In genomic region chr4:6512749-6513364, GRCm38 (mm10) we compare ENCODE assay signal across 8 mouse cellular contexts.
DNase-seq lines count a peak whose midpoint lies in the region; ATAC-seq and TF ChIP-seq lines count a peak whose summit lies in the region.

No protein-coding gene starts in this region.

- no peak overlapping the region for H3K27ac ChIP-seq in MEL (ENCODE audit: control insufficient read depth, low read depth, low read length)
- no peak overlapping the region for H3K27ac ChIP-seq in cerebellum, adult 2 months (ENCODE audit: insufficient read depth, low read length)
- no peak overlapping the region for H3K27ac ChIP-seq in lung, embryonic 14.5 days (ENCODE audit: low read depth)
- H3K27ac ChIP-seq in thymus, adult 2 months (ENCODE audit: control insufficient read depth, insufficient read depth, low read length): no peak overlapping the region

- ATAC-seq in hematopoietic stem cell, adult 5-6 weeks (replicated peaks in 1 of 2; ENCODE audit: insufficient read depth in 1 of 2, low FRiP score in 2 of 2, low TSS enrichment in 1 of 2, low read depth in 1 of 2, poor library complexity in 2 of 2, severe bottlenecking in 2 of 2): peak; percentile 84 to 89
- peak; percentile 84 for ATAC-seq in lung, embryonic 14.5 days (ENCODE audit: insufficient read depth)

- no peak for TF ChIP-seq POLR2A in MEL (IDR thresholded peaks at IDR 0.05; ENCODE audit: control insufficient read depth in 1 of 2, insufficient read depth in 1 of 2, low read depth in 1 of 2, low read length in 2 of 2, poor library complexity in 1 of 2)
- no peak for TF ChIP-seq POLR2A in cerebellum, adult 2 months (IDR thresholded peaks at IDR 0.05; ENCODE audit: borderline replicate concordance, insufficient read depth, low read length)
- TF ChIP-seq POLR2A in thymus, adult 2 months (IDR thresholded peaks at IDR 0.05; ENCODE audit: control insufficient read depth, extremely low read depth, insufficient read depth, low read length, poor library complexity): no peak

- 24% methylated on average over 12 of the region's 12 CpGs for WGBS in cerebellum, adult 2 months
- WGBS in lung, embryonic 14.5 days: 15% methylated on average over 12 of the region's 12 CpGs
- 36% methylated on average over 12 of the region's 12 CpGs for WGBS in thymus, adult 2 months

- H3K9ac ChIP-seq in MEL (ENCODE audit: control insufficient read depth, low read depth, low read length, poor library complexity, severe bottlenecking): no peak overlapping the region
- H3K9ac ChIP-seq in lung, embryonic 14.5 days: no peak overlapping the region

- H3K4me3 ChIP-seq in MEL (ENCODE audit: control insufficient read depth in 1 of 2, insufficient read depth in 1 of 2, low read depth in 2 of 2, low read length in 2 of 2): no peak overlapping the region
- H3K4me3 ChIP-seq in cerebellum, adult 2 months (replicated peaks; ENCODE audit: insufficient read depth, low read depth, low read length): no peak overlapping the region
- H3K4me3 ChIP-seq in lung, embryonic 14.5 days (ENCODE audit: low read depth, low read length): no peak overlapping the region
- no peak overlapping the region for H3K4me3 ChIP-seq in thymus, adult 2 months (ENCODE audit: control insufficient read depth, insufficient read depth, low read length)

- no peaks in the 10 kb centered on the region for H3K36me3 ChIP-seq in MEL (ENCODE audit: control insufficient read depth in 1 of 2, insufficient read depth in 2 of 2, low read length in 2 of 2)
- no peaks in the 10 kb centered on the region for H3K36me3 ChIP-seq in lung, embryonic 14.5 days (ENCODE audit: insufficient read depth)
- H3K36me3 ChIP-seq in thymus, adult 2 months (ENCODE audit: control insufficient read depth, insufficient read depth, low read length): no peaks in the 10 kb centered on the region

- no peaks in the 10 kb centered on the region for H3K9me3 ChIP-seq in MEL (replicated peaks; ENCODE audit: insufficient read depth, low read length)
- H3K9me3 ChIP-seq in lung, embryonic 14.5 days (ENCODE audit: low read depth, low read length): no peaks in the 10 kb centered on the region

- peak; percentile 69 for DNase-seq in MEL (ENCODE audit: low read depth, low spot score)
- peak; percentile 66 to 74 for DNase-seq in cerebellum, adult 2 months
- peak; percentile 81 for DNase-seq in forelimb bud, embryonic 11.5 days (ENCODE audit: low read depth, low spot score)
- DNase-seq in layer of hippocampus, adult 8-10 months (ENCODE audit: low spot score in 2 of 2): peak; percentile 65 to 84
- DNase-seq in lung, embryonic 14.5 days: peak; percentile 89
- peak; percentile 50 for DNase-seq in ovary, adult 18-20 months (ENCODE audit: low spot score)
- DNase-seq in thymus, adult 2 months: peak; percentile 84

- H3K27me3 ChIP-seq in MEL (ENCODE audit: control insufficient read depth in 1 of 2, insufficient read depth in 2 of 2, low read length in 2 of 2): no peaks in the 10 kb centered on the region
- no peaks in the 10 kb centered on the region for H3K27me3 ChIP-seq in cerebellum, adult 2 months (ENCODE audit: control insufficient read depth, insufficient read depth, low read length)
- no peaks in the 10 kb centered on the region for H3K27me3 ChIP-seq in lung, embryonic 14.5 days (ENCODE audit: insufficient read depth, low read length)
- no peaks in the 10 kb centered on the region for H3K27me3 ChIP-seq in thymus, adult 2 months (ENCODE audit: control insufficient read depth, insufficient read depth, low read length)

- peak overlapping the region; percentile 47 for H3K4me2 ChIP-seq in lung, embryonic 14.5 days

- TF ChIP-seq EP300 in MEL (IDR thresholded peaks at IDR 0.05; ENCODE audit: low read depth in 1 of 2, low read length in 2 of 2): no peak

- H3K79me2 ChIP-seq in MEL (ENCODE audit: control insufficient read depth, insufficient read depth, low read length, poor library complexity): no peaks in the 10 kb centered on the region

- peak; percentile 62 to 69 (median 66) for TF ChIP-seq CTCF in MEL (IDR thresholded peaks at IDR 0.05 in 2 of 3, conservative IDR thresholded peaks at IDR 0.05 in 1 of 3; ENCODE audit: control insufficient read depth in 1 of 3, insufficient read depth in 1 of 3, low read depth in 2 of 3, low read length in 3 of 3, poor library complexity in 1 of 3, severe bottlenecking in 1 of 3)
- TF ChIP-seq CTCF in cerebellum, adult 2 months (IDR thresholded peaks at IDR 0.05; ENCODE audit: borderline replicate concordance, insufficient read depth, low read depth, low read length): peak; percentile 65; the same call in 1 of the 2 replicates
- TF ChIP-seq CTCF in lung, embryonic 14.5 days (IDR thresholded peaks at IDR 0.05; ENCODE audit: low read depth): peak; percentile 87
- no peak for TF ChIP-seq CTCF in thymus, adult 2 months (IDR thresholded peaks at IDR 0.05; ENCODE audit: borderline replicate concordance, control insufficient read depth, extremely low read depth, insufficient read depth, low read length, poor library complexity)

- peak; percentile 56 for TF ChIP-seq RAD21 in MEL (IDR thresholded peaks at IDR 0.05; ENCODE audit: low read depth, low read length)

- no peaks in the 10 kb centered on the region for H3K4me1 ChIP-seq in MEL (ENCODE audit: control insufficient read depth in 1 of 2, insufficient read depth in 2 of 2, low read length in 2 of 2)
- no peaks in the 10 kb centered on the region for H3K4me1 ChIP-seq in cerebellum, adult 2 months (ENCODE audit: control insufficient read depth, insufficient read depth, low read length)
- H3K4me1 ChIP-seq in lung, embryonic 14.5 days (ENCODE audit: insufficient read depth): no peaks in the 10 kb centered on the region
- peaks cover 6% of the 10 kb centered on the region for H3K4me1 ChIP-seq in thymus, adult 2 months (replicated peaks; ENCODE audit: control insufficient read depth, insufficient read depth, low read length)

TF ChIP-seq in MEL, 35 proteins besides CTCF, POLR2A, EP300 and RAD21:
- TF ChIP-seq ZC3H11A (IDR thresholded peaks at IDR 0.05; ENCODE audit: low read depth, low read length): peak; percentile 24; the same call in 1 of the 2 replicates
- TF ChIP-seq BHLHE40 (IDR thresholded peaks at IDR 0.05; ENCODE audit: borderline replicate concordance, low read depth, low read length): no peak
- TF ChIP-seq NRF1 (IDR thresholded peaks at IDR 0.05; ENCODE audit: insufficient read depth, low read depth, low read length, poor library complexity, severe bottlenecking): no peak
- TF ChIP-seq CHD1 (IDR thresholded peaks at IDR 0.05; ENCODE audit: low read depth, low read length): no peak
- TF ChIP-seq SMC3 (IDR thresholded peaks at IDR 0.05; ENCODE audit: low read depth, low read length): peak; percentile 53
- no peak for TF ChIP-seq TAL1 (IDR thresholded peaks at IDR 0.05; ENCODE audit: low read length)
